ENCODE assay signal across 12 mouse cellular contexts in the genomic region with DNA sequence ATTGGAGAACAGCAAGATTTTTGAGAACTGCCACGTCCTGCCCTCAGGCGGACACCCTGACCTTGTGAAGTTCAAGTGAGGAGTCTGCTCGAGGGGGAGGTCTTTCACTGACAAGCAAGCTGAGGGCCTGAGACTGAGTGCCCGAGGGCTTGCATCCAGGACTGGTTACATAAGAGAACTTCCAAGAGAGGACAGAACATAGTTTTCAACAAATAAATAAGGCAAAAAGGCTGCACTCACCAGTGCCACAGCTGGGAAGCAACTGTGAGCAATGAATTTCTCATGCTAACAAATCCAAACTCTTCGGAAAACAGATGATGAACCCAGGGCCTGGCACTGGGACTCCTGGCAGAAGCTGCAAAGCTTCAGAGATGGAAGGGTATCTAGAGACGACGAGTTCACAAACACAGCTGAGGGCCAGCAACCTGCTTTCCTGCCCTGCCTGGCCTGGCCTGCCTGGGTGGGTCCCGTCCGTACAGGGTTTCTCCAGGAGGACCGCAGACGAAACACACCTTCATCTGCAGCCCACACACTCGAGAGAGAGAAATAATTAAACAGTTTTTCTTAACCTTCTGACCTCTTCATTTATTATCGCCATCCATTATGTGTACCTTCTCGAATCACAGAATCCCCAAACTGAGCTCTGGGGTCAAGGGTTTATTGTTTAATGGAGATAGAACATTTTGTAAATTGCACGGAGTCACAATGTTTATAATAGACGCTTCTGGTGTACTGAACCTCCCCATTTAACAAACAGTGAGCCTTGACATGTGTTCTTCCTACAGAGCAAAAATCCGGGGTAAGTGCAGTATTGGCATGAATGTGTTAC.
DNase-seq lines count a peak whose midpoint lies in the region; ATAC-seq and TF ChIP-seq lines count a peak whose summit lies in the region.
"Had no signal": no experiment of that assay in that cellular context is flagged by ENCODE, and none has a peak within 500 bp of the region (broad histone marks: within the 10 kb centered on the region; RNA-seq: fewer than 3 reads in every experiment).

No protein-coding gene starts in this region.

- no peaks in the 10 kb centered on the region for H3K36me3 ChIP-seq in embryonic facial prominence, embryonic 13.5 days
- H3K36me3 ChIP-seq in embryonic facial prominence, embryonic 10.5 days (replicated peaks) = no peaks in the 10 kb centered on the region
- H3K36me3 ChIP-seq in intestine, embryonic 16.5 days (ENCODE audit: control insufficient read depth, insufficient read depth, low read length) = no peaks in the 10 kb centered on the region
- H3K36me3 ChIP-seq in thymus, adult 2 months (ENCODE audit: control insufficient read depth, insufficient read depth, low read length) = no peaks in the 10 kb centered on the region
- H3K36me3 ChIP-seq: forebrain, embryonic 15.5 days; hindbrain, embryonic 15.5 days had no signal

- no peak for TF ChIP-seq CTCF in gastrocnemius, adult 2 months (IDR thresholded peaks at IDR 0.05)
- TF ChIP-seq CTCF in thymus, adult 2 months (IDR thresholded peaks at IDR 0.05; ENCODE audit: borderline replicate concordance, control insufficient read depth, extremely low read depth, insufficient read depth, low read length, poor library complexity) = no peak

- H3K27ac ChIP-seq in embryonic facial prominence, embryonic 13.5 days = peak overlapping the region; percentile 34; the same call in 1 of the 2 replicates
- H3K27ac ChIP-seq in embryonic facial prominence, embryonic 10.5 days (replicated peaks) = no peak overlapping the region
- H3K27ac ChIP-seq in gastrocnemius, adult 2 months = peak overlapping the region; percentile 74
- peak overlapping the region; percentile 64 for H3K27ac ChIP-seq in intestine, embryonic 16.5 days (ENCODE audit: low read length)
- H3K27ac ChIP-seq in thymus, adult 2 months (ENCODE audit: control insufficient read depth, insufficient read depth, low read length) = no peak overlapping the region
- H3K27ac ChIP-seq: forebrain, embryonic 15.5 days; hindbrain, embryonic 15.5 days had no signal

- no peak for ATAC-seq in embryonic facial prominence, embryonic 13.5 days (ENCODE audit: insufficient number of reproducible peaks, insufficient read depth, low FRiP score, low TSS enrichment, low read depth)
- ATAC-seq in intestine, embryonic 16.5 days = peak; percentile 38; the same call in 1 of the 2 replicates
- ATAC-seq: forebrain, embryonic 15.5 days had no signal

- no peak overlapping the region for H3K4me2 ChIP-seq in embryonic facial prominence, embryonic 13.5 days
- no peak overlapping the region for H3K4me2 ChIP-seq in intestine, embryonic 16.5 days (ENCODE audit: low read depth, low read length)
- H3K4me2 ChIP-seq: forebrain, embryonic 15.5 days; hindbrain, embryonic 15.5 days had no signal

- H3K4me1 ChIP-seq in embryonic facial prominence, embryonic 13.5 days = peaks cover 43% of the 10 kb centered on the region
- peaks cover 21% of the 10 kb centered on the region for H3K4me1 ChIP-seq in embryonic facial prominence, embryonic 10.5 days
- H3K4me1 ChIP-seq in intestine, embryonic 16.5 days (ENCODE audit: control insufficient read depth, insufficient read depth, low read length) = peaks cover 6% of the 10 kb centered on the region; the same call in 1 of the 2 replicates
- H3K4me1 ChIP-seq in thymus, adult 2 months (replicated peaks; ENCODE audit: control insufficient read depth, insufficient read depth, low read length) = no peaks in the 10 kb centered on the region
- H3K4me1 ChIP-seq: forebrain, embryonic 15.5 days; hindbrain, embryonic 15.5 days had no signal

- H3K27me3 ChIP-seq in embryonic facial prominence, embryonic 13.5 days = no peaks in the 10 kb centered on the region
- H3K27me3 ChIP-seq in embryonic facial prominence, embryonic 10.5 days (replicated peaks; ENCODE audit: low read depth, poor library complexity, severe bottlenecking) = peaks cover 22% of the 10 kb centered on the region; the same call in 1 of the 2 replicates
- no peaks in the 10 kb centered on the region for H3K27me3 ChIP-seq in intestine, embryonic 16.5 days (replicated peaks; ENCODE audit: control insufficient read depth, insufficient read depth, low read length)
- H3K27me3 ChIP-seq in thymus, adult 2 months (ENCODE audit: control insufficient read depth, insufficient read depth, low read length) = no peaks in the 10 kb centered on the region
- H3K27me3 ChIP-seq: forebrain, embryonic 15.5 days; hindbrain, embryonic 15.5 days had no signal

- H3K9me3 ChIP-seq in embryonic facial prominence, embryonic 13.5 days = no peaks in the 10 kb centered on the region
- H3K9me3 ChIP-seq in embryonic facial prominence, embryonic 10.5 days = no peaks in the 10 kb centered on the region
- H3K9me3 ChIP-seq in intestine, embryonic 16.5 days (ENCODE audit: control insufficient read depth, low read length) = no peaks in the 10 kb centered on the region
- H3K9me3 ChIP-seq: forebrain, embryonic 15.5 days; hindbrain, embryonic 15.5 days had no signal

- no peak overlapping the region for H3K4me3 ChIP-seq in embryonic facial prominence, embryonic 13.5 days
- no peak overlapping the region for H3K4me3 ChIP-seq in embryonic facial prominence, embryonic 10.5 days
- no peak overlapping the region for H3K4me3 ChIP-seq in gastrocnemius, adult 2 months
- no peak overlapping the region for H3K4me3 ChIP-seq in intestine, embryonic 16.5 days (ENCODE audit: low read length)
- H3K4me3 ChIP-seq in thymus, adult 2 months (ENCODE audit: control insufficient read depth, insufficient read depth, low read length) = no peak overlapping the region
- H3K4me3 ChIP-seq: forebrain, embryonic 15.5 days; hindbrain, embryonic 15.5 days had no signal

- WGBS in embryonic facial prominence, embryonic 13.5 days = 51% methylated on average over 17 of the region's 17 CpGs
- WGBS in embryonic facial prominence, embryonic 10.5 days = 61% methylated on average over 17 of the region's 17 CpGs
- WGBS in intestine, embryonic 16.5 days = 39% methylated on average over 17 of the region's 17 CpGs
- 79% methylated on average over 17 of the region's 17 CpGs for WGBS in thymus, adult 2 months

- no peak for TF ChIP-seq POLR2A in thymus, adult 2 months (IDR thresholded peaks at IDR 0.05; ENCODE audit: control insufficient read depth, extremely low read depth, insufficient read depth, low read length, poor library complexity)

- DNase-seq in embryonic facial prominence, embryonic 10.5 days (ENCODE audit: low spot score) = no peak
- peak; percentile 64 for DNase-seq in gastrocnemius, adult 2 months
- DNase-seq in lung, postnatal 36 days = peak; percentile 85
- DNase-seq in frontal cortex, postnatal 10 days (ENCODE audit: low spot score in 2 of 2) = no peak
- no peak for DNase-seq in thymus, adult 2 months
- no peak for DNase-seq in natural killer cell, adult 2 months (ENCODE audit: low spot score in 2 of 2)
- DNase-seq: cerebellum, adult 9-10 months; right cerebral cortex, postnatal 4 days had no signal

- no peak overlapping the region for H3K9ac ChIP-seq in embryonic facial prominence, embryonic 13.5 days
- no peak overlapping the region for H3K9ac ChIP-seq in intestine, embryonic 16.5 days (ENCODE audit: low read depth, low read length)
- H3K9ac ChIP-seq: forebrain, embryonic 15.5 days; hindbrain, embryonic 15.5 days had no signal

- intact Hi-C loops in gastrocnemius, adult 2 months (cut with DNase I) = loop anchor here (2.0 to 5.0 kb wide), 2 partner anchors 390 to 733 kb away; no protein-coding TSS in a partner anchor

Comparison
In these comparisons a context has a peak if more than half of its experiments do, and no peak if none do; other contexts are left out.
1. H3K27ac ChIP-seq: peak in embryonic facial prominence, embryonic 13.5 days (single experiment), gastrocnemius, adult 2 months (single experiment) and intestine, embryonic 16.5 days (single experiment); none in embryonic facial prominence, embryonic 10.5 days (single experiment) and thymus, adult 2 months (single experiment).
2. DNase-seq: peak in gastrocnemius, adult 2 months (single experiment) and lung, postnatal 36 days (single experiment); none in embryonic facial prominence, embryonic 10.5 days (single experiment), frontal cortex, postnatal 10 days (0 of 2), thymus, adult 2 months (single experiment) and natural killer cell, adult 2 months (0 of 2).